Mouse (Mus musculus) embryonic facial prominence, embryonic 12.5 days (tissue): Measurements from ENCODE around the gene Ppp2r3d. TPM values are rescaled to one million over a fixed set of nuclear protein-coding genes. Genes with fewer than 3 reads are reported as not detected.
"Not testable (repeated sequence)": the region's sequence is repeated elsewhere in the genome, so short reads cannot be mapped to it uniquely, and the experiment has no call there.

ENCODE experiments used
- ATAC-seq: fragments of 200-750 bp; cut with Nextera tagmentation; 2 replicates; pipeline ENCODE4 v1.8.0; 2017; ENCODE audit not compliant: insufficient number of reproducible peaks, insufficient read depth, low FRiP score, low TSS enrichment
- H3K27ac ChIP-seq: fragments of 300-500 bp; sonication (generic); 2 replicates; pipeline ENCODE4 v1.5.1; 2016; ENCODE audit warnings: mild to moderate bottlenecking
- H3K27me3 ChIP-seq: fragments of 300-500 bp; sonication (generic); 2 replicates; pipeline ENCODE4 v1.6.1; 2016; ENCODE audit warnings: mild to moderate bottlenecking, moderate library complexity
- H3K36me3 ChIP-seq: fragments of 300-500 bp; sonication (generic); 2 replicates; pipeline ENCODE4 v1.6.1; 2016; ENCODE audit warnings: mild to moderate bottlenecking
- H3K4me1 ChIP-seq: fragments of 300-500 bp; sonication (generic); 2 replicates; pipeline ENCODE4 v1.6.1; 2016
- H3K4me2 ChIP-seq: fragments of 300-500 bp; sonication (generic); replicated peaks from 2 replicates; pipeline ENCODE4 v1.6.1; 2016; ENCODE audit warnings: mild to moderate bottlenecking, moderate library complexity
- H3K4me3 ChIP-seq: fragments of 300-500 bp; sonication (generic); 2 replicates; pipeline ENCODE4 v1.5.1; 2016; ENCODE audit warnings: mild to moderate bottlenecking
- H3K9ac ChIP-seq: fragments of 300-500 bp; sonication (generic); 2 replicates; pipeline ENCODE4 v1.6.1; 2016; ENCODE audit warnings: mild to moderate bottlenecking, moderate library complexity
- H3K9me3 ChIP-seq: fragments of 300-500 bp; sonication (generic); 2 replicates; pipeline ENCODE4 v1.6.1; 2016; ENCODE audit warnings: mild to moderate bottlenecking, moderate library complexity
- WGBS: fragments of 180-500 bp; shearing (Covaris S2); methylation state at CpG from one replicate; pipeline ENCODE4 v1.1.7; 2016; 5-methylcytosine and 5-hydroxymethylcytosine counted together
- polyA plus RNA-seq: library from polyadenylated mRNA; unstranded; fragments of >200 nt; fragmentation: Nextera tagmentation; extraction: Ambion mirVana; gene quantifications from 2 replicates; pipeline ENCODE4 v1.2.1, GENCODE M21; 2016

Gene Ppp2r3d
- polyA plus RNA-seq = 141 and 158 TPM in 2 replicates

DNA sequence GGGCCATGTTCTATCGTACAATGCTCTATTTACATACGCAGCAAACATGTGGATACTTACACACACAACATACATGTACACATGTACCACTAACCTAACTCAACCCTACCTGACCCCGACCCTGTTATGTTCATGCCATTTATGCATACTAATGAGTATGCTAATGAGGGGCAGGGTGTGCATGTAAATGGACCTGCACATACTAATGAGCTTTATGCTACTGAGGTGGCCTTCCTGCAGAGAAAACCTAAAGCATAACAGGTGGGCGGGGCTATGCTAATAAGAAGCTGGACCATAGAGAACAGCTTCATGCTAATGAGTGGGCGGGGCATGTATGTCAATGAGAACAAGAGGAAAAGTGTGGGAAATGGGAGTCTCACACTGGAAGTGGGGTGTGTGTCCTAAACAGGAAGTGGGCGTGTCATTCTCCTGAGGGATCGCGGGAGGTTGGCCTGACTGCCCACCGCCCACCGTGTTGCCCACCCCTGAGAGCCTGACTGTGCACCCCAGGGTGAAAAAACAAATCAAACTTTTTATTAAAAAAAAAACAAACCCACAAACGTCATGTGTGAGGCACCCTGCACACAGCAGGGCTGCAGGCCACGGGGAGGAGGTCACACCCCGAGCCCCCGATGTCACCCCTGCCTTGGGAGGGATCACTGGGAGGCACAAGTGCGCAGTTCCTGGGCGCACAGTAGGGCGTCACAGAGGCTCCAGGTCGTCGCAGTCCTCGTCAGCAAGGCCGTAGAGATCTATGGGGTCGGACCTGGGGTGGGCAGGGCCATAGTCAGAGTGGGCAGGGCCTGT lies at the start of gene Ppp2r3d:
TSS of gene Ppp2r3d (minus strand) at position 803 of the 807 bp plus-strand sequence.
- Histone ChIP-seq H3K9ac (no peak within 1 kb of the TSS), H3K4me3 (no peak within 1 kb of the TSS), H3K27ac (no peak within 1 kb of the TSS), H3K4me2 (no peak within 1 kb of the TSS), H3K36me3 (peaks cover 15% of the 10 kb centered on the region), H3K9me3 (no peaks in the 10 kb centered on the region), H3K27me3 (no peaks in the 10 kb centered on the region), H3K4me1 (no peaks in the 10 kb centered on the region)
- 96% methylated on average over 22 of the region's 22 CpGs for WGBS
- ATAC-seq = peak; percentile 60; the same call in 1 of the 2 replicates

DNA sequence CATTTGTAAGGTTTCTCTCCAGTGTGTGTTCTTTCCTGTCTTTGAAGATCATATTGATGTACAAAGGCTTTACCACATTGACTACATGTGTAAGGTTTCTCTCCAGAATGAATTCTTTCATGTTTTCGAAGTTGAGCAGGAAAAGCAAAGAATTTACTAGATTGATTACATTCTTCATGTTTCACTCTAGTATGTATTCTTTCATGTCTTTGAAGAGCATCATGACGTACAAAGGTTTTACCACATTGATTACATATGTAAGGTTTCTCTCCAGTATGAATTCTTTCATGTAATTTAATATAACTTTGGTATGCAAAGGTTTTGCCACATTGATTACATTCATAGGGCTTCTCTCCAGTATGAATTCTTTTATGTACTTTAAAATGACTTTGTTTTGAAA lies 17.0 kb upstream of the Ppp2r3d start, which contains the start of gene Gm21836:
TSS of gene Gm21836 (minus strand) at position 101 of the 400 bp plus-strand sequence.
- 80% methylated on average over 2 of the region's 2 CpGs for WGBS
- not testable (repeated sequence) for H3K9ac ChIP-seq, H3K27ac ChIP-seq, H3K36me3 ChIP-seq, H3K4me3 ChIP-seq, ATAC-seq, H3K4me2 ChIP-seq, H3K9me3 ChIP-seq, H3K4me1 ChIP-seq, H3K27me3 ChIP-seq

DNA sequence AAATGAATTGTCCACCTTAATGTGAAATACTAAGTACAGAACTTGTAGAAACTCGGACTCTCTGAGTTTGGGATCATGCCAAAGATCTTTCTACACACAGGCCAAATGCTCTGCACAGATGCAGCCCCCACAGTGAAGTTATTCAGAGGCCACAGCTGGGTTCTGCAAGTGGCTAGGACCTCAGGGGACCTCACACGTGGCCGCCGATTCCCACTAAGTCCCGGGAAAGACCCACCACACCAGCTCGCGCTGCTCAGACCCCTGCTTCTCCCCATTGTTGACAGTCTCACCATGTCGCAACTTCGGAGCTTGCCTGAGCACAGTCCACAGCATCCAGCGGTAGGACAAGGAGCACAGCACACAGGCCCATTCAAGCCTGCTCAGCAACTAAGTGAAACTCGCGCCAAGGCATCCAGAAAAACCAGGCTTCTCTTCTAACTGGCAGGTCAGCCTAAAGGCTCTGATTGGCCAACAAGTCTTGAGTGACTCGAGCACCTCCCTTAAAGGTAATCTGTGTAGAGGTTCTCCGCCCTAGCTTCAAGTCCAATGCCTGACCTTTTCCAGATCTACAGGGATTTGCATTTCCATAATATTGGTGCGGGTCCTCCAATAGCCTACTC lies 3.8 kb upstream of the Ppp2r3d start:
- not testable (repeated sequence) for H3K9me3 ChIP-seq, H3K27ac ChIP-seq, H3K9ac ChIP-seq, H3K4me3 ChIP-seq, H3K27me3 ChIP-seq, H3K4me2 ChIP-seq, H3K4me1 ChIP-seq, ATAC-seq
- 60% methylated on average over 12 of the region's 15 CpGs for WGBS
- H3K36me3 ChIP-seq = peaks cover 13% of the 10 kb centered on the region

DNA sequence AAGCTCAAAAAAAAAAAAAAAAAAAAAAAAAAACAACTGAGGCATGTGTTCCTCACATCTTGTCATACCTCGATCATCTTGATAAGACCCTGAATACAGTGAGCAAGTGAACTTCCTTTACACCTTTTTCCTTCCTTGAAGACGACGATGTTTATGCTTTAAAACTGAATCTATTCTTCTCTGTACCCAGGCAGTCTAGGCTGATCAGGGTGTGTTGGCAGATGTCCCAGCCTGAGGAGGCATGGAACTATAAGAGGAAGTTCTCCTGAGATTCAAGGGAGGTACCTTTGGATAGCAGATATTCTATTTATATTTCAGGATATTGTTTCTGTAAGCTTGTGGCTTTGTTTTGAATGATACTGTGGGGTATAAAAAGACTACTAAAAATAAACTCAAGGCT lies 1.4 kb upstream of the Ppp2r3d start:
- Histone ChIP-seq H3K27me3 (no peaks in the 10 kb centered on the region), H3K9me3 (no peaks in the 10 kb centered on the region), H3K9ac (no peak overlapping the region), H3K4me2 (no peak overlapping the region), H3K36me3 (peaks cover 15% of the 10 kb centered on the region), H3K4me3 (no peak overlapping the region), H3K27ac (no peak overlapping the region), H3K4me1 (no peaks in the 10 kb centered on the region)
- 86% methylated on average over 3 of the region's 3 CpGs for WGBS
- no peak for ATAC-seq

DNA sequence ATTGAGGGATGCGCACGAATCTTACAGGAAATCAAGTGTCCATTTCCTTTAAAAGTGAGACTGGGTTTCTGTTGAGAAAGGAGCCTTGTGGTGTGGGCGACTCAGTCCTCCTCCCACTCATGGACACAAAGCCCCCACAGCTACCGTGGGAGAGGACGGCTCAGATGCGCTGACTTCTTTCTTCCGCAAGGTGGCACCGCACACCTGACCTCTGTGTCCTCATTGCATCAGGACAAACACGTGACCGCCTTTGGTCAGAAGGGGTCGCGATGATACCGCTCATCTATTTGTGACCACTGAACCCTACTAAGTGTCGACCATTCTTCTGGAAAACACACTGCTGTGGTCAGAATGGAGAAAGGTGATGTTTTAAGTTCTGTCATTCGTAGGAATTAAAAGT lies 1.0 kb downstream of the Ppp2r3d start:
- Histone ChIP-seq H3K4me2 (no peak overlapping the region), H3K4me3 (no peak overlapping the region), H3K9ac (no peak overlapping the region), H3K36me3 (peaks cover 15% of the 10 kb centered on the region), H3K27me3 (no peaks in the 10 kb centered on the region), H3K27ac (no peak overlapping the region), H3K4me1 (no peaks in the 10 kb centered on the region), H3K9me3 (no peaks in the 10 kb centered on the region)
- 86% methylated on average over 15 of the region's 15 CpGs for WGBS
- ATAC-seq = 0 out of 2 replicates have a peak, but pooled peaks have one; percentile 10

DNA sequence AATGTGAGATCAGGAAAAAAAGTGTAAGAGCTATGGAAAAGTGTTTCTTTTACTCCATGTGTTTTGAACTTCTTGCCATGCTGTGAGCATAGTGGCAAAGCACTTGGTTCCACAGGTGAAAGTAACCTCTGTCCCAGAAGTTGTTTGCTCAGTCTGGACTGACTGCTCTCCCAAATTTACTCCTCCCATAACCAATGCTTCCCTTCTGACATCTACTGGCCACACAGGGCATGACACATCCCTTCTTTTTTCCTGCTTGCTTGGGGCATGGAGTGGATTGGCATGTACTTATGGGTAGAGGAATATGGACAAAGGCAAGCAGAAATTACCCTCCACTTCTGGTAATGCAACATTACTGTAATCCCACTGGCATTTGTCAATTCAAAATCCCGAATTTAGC lies 20.1 kb downstream of the Ppp2r3d start:
- H3K9me3 ChIP-seq = no peaks in the 10 kb centered on the region
- H3K4me3 ChIP-seq = no peak overlapping the region
- H3K27me3 ChIP-seq = no peaks in the 10 kb centered on the region
- ATAC-seq = no peak
- H3K9ac ChIP-seq = no peak overlapping the region
- no peaks in the 10 kb centered on the region for H3K4me1 ChIP-seq
- H3K27ac ChIP-seq = no peak overlapping the region
- no peaks in the 10 kb centered on the region for H3K36me3 ChIP-seq
- H3K4me2 ChIP-seq = no peak overlapping the region
- 8% methylated on average over 1 of the region's 1 CpGs for WGBS

DNA sequence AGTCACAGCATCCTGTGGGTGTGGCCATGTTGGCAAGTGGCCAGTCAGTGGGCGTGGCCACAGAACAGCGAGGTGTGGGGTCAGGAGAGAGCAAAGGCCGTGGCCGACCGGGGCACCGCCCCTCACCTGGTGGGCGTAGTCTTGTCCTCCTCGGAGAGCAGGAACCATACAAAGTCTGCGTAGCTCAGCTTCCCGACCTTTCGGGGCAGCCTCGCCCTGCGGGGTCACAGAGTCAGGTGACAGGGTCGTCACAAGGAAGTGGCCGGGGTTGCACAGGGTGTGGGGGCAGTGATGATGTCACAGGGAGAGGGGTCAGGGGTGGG lies 34.2 kb downstream of the Ppp2r3d start:
- H3K9ac ChIP-seq = no peak overlapping the region
- no peaks in the 10 kb centered on the region for H3K27me3 ChIP-seq
- 97% methylated on average over 15 of the region's 15 CpGs for WGBS
- no peaks in the 10 kb centered on the region for H3K4me1 ChIP-seq
- H3K27ac ChIP-seq = no peak overlapping the region
- ATAC-seq = no peak
- no peak overlapping the region for H3K4me3 ChIP-seq
- peaks cover 33% of the 10 kb centered on the region for H3K9me3 ChIP-seq
- peaks cover 36% of the 10 kb centered on the region for H3K36me3 ChIP-seq
- H3K4me2 ChIP-seq = no peak overlapping the region

DNA sequence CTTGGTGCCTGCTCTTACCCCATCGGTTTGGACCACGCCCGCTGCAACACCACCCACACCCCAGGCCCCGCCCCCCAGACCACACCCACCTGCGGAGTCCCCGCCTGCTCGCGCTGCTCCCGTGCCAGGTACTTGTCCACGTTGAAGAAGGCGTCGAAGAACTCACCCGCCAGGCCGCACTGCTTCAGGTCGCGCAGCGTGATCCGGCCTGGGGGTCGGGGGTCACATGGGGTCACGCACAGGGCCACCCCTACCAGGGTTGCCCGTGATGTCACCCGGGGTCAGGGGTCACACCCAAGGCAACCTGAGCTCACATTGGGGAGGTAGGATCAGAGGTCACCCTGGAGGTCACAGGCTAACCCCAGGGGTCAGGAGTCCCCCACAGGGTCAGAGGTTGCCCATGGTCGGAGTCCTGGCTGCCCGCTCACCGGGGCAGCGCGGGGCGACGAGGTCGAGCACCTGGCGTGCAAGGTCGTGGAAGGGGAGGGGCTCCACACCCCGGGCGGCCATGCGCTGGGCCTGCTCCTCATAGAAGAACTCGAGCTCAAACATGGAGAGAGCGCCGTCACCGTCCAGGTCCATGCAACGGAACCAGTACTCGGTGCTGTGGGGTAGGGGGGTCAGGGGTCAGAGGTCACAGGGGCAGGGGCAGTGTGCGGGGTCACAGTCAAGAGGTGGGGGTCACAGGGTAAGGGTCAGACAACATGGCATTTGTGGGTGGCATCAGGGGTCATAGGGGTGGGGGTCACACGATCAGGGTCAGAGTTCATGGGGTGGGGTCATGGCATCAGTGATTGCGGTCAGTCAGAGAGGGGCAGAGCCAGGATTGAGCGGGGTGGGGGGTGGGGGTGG lies 34.8 kb downstream of the Ppp2r3d start:
- no peak overlapping the region for H3K4me2 ChIP-seq
- H3K27me3 ChIP-seq = no peaks in the 10 kb centered on the region
- no peak for ATAC-seq
- peaks cover 33% of the 10 kb centered on the region for H3K9me3 ChIP-seq
- H3K4me3 ChIP-seq = no peak overlapping the region
- no peaks in the 10 kb centered on the region for H3K4me1 ChIP-seq
- H3K9ac ChIP-seq = no peak overlapping the region
- H3K36me3 ChIP-seq = peaks cover 36% of the 10 kb centered on the region
- WGBS = 97% methylated on average over 45 of the region's 45 CpGs
- H3K27ac ChIP-seq = no peak overlapping the region

DNA sequence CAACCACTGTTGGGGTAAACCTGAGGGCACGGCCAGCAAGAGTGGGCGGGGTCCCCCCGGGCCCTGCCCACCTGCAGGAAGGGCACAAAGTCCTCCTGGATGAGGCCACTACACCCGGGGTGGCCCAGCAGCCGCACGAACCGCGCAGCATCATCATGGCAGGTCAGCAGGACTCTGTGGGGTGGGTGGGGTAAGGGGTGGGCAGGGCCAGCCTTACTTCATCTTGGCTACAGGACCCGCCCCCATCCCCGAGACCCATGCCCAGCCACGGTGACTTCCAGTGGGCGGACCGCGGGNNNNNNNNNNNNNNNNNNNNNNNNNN lies 36.0 kb downstream of the Ppp2r3d start:
- WGBS = 73% methylated on average over 14 of the region's 14 CpGs
- Histone ChIP-seq H3K36me3 (peaks cover 36% of the 10 kb centered on the region), H3K4me1 (no peaks in the 10 kb centered on the region), H3K4me3 (no peak overlapping the region), H3K9me3 (peaks cover 33% of the 10 kb centered on the region), H3K27me3 (no peaks in the 10 kb centered on the region), H3K9ac (no peak overlapping the region), H3K27ac (no peak overlapping the region), H3K4me2 (no peak overlapping the region)
- ATAC-seq = peak; percentile 72; the same call in 1 of the 2 replicates

DNA sequence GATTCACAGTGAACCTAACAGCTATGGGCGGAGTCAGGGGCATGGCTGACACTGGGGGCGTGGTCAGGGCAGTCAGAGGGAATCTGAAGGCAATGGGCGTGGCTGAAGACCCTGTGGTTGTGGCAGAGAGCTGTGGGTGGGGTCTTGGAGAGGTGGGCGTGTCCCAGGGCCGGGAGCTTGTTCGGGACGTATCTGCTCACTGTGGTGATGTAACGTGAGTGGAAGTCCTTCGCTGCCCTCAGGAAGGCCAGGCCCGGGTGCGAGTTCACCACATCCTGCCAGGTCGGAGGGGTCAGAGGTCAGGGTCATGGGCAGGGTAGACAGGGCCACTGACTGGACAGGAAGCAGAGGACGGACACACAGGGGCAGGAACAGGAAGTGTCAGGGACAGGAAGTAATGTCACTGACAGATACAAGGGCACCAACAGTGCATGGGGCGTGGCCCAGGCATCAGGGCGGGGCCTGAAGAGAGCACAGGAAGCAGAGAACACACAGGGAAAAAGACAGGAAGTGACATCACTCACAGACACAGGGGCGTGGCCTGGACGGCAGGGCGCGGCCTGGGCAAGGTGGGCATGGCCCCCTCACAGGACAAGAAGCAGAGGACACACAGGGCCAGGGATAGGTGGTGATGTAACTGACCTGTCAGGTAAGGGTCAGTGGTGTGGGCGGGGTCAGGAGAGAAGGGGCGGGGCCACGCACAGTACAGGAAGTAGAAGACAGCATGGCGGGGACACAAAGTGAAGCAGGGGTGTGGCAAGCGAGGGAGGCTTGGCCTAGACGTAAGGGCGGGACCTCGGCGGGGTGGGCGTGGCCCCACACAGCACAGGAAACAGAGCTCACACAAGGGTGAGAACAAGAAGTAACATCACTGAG lies 36.6 kb downstream of the Ppp2r3d start:
- H3K9me3 ChIP-seq = peaks cover 33% of the 10 kb centered on the region
- peaks cover 36% of the 10 kb centered on the region for H3K36me3 ChIP-seq
- no peak overlapping the region for H3K4me3 ChIP-seq
- no peak overlapping the region for H3K27ac ChIP-seq
- ATAC-seq = peak; percentile 77
- H3K9ac ChIP-seq = no peak overlapping the region
- no peaks in the 10 kb centered on the region for H3K27me3 ChIP-seq
- no peaks in the 10 kb centered on the region for H3K4me1 ChIP-seq
- 92% methylated on average over 27 of the region's 29 CpGs for WGBS
- H3K4me2 ChIP-seq = no peak overlapping the region

DNA sequence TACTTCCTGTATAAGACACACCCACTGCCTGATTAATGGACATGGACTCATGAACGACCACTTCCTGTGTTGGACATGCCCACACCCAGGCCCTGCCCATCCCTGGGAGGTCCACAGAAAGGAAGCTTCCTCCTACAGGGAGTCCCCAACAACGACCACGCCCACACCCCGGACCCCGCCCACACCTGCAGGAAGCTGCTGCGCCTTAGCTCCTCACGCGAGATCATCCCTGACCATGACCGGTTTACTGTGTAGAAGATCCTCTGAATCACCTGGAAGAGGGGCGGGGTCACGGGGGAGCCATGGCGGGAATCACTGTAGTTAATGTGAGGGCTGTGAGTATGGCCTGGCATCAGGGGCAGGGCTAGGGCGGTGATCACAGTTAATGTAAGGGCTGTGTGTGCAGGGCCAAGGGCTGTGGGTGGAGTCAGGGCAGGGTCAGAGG lies 37.3 kb downstream of the Ppp2r3d start:
- peaks cover 36% of the 10 kb centered on the region for H3K36me3 ChIP-seq
- H3K4me3 ChIP-seq = no peak overlapping the region
- ATAC-seq = peak; percentile 74
- H3K27me3 ChIP-seq = no peaks in the 10 kb centered on the region
- peaks cover 33% of the 10 kb centered on the region for H3K9me3 ChIP-seq
- H3K27ac ChIP-seq = no peak overlapping the region
- WGBS = 94% methylated on average over 13 of the region's 13 CpGs
- no peak overlapping the region for H3K4me2 ChIP-seq
- no peak overlapping the region for H3K9ac ChIP-seq
- no peaks in the 10 kb centered on the region for H3K4me1 ChIP-seq
